Mouse (Mus musculus) left cerebral cortex, postnatal 4 days (tissue): Measurements from ENCODE around the gene Gm21560. TPM values are rescaled to one million over a fixed set of nuclear protein-coding genes. Genes with fewer than 3 reads are reported as not detected.
"Not testable (repeated sequence)": the region's sequence is repeated elsewhere in the genome, so short reads cannot be mapped to it uniquely, and the experiment has no call there.

ENCODE experiments used
- DNase-seq: peaks from one replicate; pipeline ENCODE4 v3.0.0-alpha.2; 2022
- intact Hi-C: fragments of 180-260 bp; cut with DNase I; formaldehyde crosslinking; loops from one replicate; pipeline ENCODE4 v1.15.1; 2025
- total RNA-seq, 2 experiments: library from RNA; stranded (reverse); gene quantifications; 2 replicates each; pipeline ENCODE4 v1.2.3; 2021

Gene Gm21560
- total RNA-seq: 1 to 10 TPM; 2.6 to 3.1 TPM

- intact Hi-C loops, DNase-seq: not testable (repeated sequence)
These were observed at the start of gene Gm21560 for GRCm38 (mm10) chr14:6219192-6219591. Gene Gm21560 (minus strand): TSS chr14:6219292.

DNA sequence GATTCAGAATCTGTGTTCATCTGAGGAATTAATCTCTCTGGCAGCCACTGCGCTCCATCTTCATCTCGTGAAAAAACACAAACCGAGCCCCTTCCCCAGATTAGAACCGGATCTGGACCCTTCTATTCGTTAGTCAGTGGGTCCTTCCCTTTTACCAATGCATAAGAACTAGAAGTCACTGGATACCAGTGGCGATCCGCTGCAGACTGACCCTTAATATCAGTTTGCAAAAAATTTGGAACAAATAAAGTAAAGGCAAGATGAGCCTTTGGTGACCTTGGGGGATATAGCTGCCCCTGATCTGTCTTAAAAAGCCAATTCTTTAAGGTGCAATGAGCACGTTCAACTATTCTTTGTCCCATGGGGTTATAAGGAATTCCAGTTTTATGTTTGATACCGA lies 55.6 kb downstream of the Gm21560 start:
- intact Hi-C loops, DNase-seq: not testable (repeated sequence)

- DNase-seq, intact Hi-C loops: not testable (repeated sequence)
These were observed 58.0 kb downstream of the Gm21560 start for GRCm38 (mm10) chr14:6161085-6161484.

Other genes with a start within 250 kb of the Gm21560 start
- under 1 TPM; 0.66 to 0.80 TPM for gene Gm3453, start 240.2 kb downstream of the Gm21560 start, total RNA-seq
- under 1 TPM in 1 of 2 experiments, not detected in 1; 0.28 TPM for gene Gm6337, start 161.0 kb downstream of the Gm21560 start, total RNA-seq
- gene Gm8206, start 125.3 kb downstream of the Gm21560 start, total RNA-seq: 1 to 10 TPM; 1.5 to 1.7 TPM
- 1 to 10 TPM; 5.1 to 5.6 TPM for gene Gm3468, start 110.6 kb downstream of the Gm21560 start, total RNA-seq
- gene Gm3476, start 93.5 kb downstream of the Gm21560 start, total RNA-seq: not detected
- 10 to 100 TPM; 12.4 to 14.6 TPM for gene Gm3411, start 68.0 kb upstream of the Gm21560 start, total RNA-seq
- gene Gm21103, start 85.6 kb upstream of the Gm21560 start, total RNA-seq: not detected
- not detected for gene Gm3618, start 124.4 kb upstream of the Gm21560 start, total RNA-seq
- under 1 TPM in 1 of 2 experiments, not detected in 1; 0.54 TPM for gene Gm16440, start 171.0 kb upstream of the Gm21560 start, total RNA-seq
- 10 to 100 TPM in 1 of 2 experiments, 1 to 10 TPM in 1; 9.3 to 13.5 TPM for gene Gm3591, start 193.2 kb upstream of the Gm21560 start, total RNA-seq
- not detected for gene Gm3594, start 225.3 kb upstream of the Gm21560 start, total RNA-seq